Mouse (Mus musculus) embryo, embryonic 9.5 days (tissue): Measurements from ENCODE around the gene Mecom.

Experiments used
- DNase-seq: peaks from one replicate; pipeline ENCODE4 v3.0.0-alpha.2; 2017; ENCODE audit errors: extremely low spot score

The Mecom gene

GRCm38 (mm10) chr3:30207431-30207830, 340.4 kb downstream of the Mecom start:
- DNase-seq = peak; percentile 53

GRCm38 (mm10) chr3:30206123-30206522, 341.7 kb downstream of the Mecom start:
- no peak for DNase-seq

- no peak for DNase-seq
Measured at GRCm38 (mm10) chr3:30203764-30204163, 344.0 kb downstream of the Mecom start.

GRCm38 (mm10) chr3:30198854-30199253, 349.0 kb downstream of the Mecom start:
- DNase-seq = no peak

GRCm38 (mm10) chr3:30198227-30198626, 349.6 kb downstream of the Mecom start:
- DNase-seq = no peak

- no peak for DNase-seq
Measured at GRCm38 (mm10) chr3:30195186-30195585, 352.6 kb downstream of the Mecom start.

GRCm38 (mm10) chr3:30192294-30193007, 355.4 kb downstream of the Mecom start:
- peak; percentile 53 for DNase-seq

GRCm38 (mm10) chr3:30189325-30189724, 358.5 kb downstream of the Mecom start:
- no peak for DNase-seq

- no peak for DNase-seq
Measured at GRCm38 (mm10) chr3:30187812-30188469, 359.9 kb downstream of the Mecom start.

- DNase-seq = no peak
Measured at GRCm38 (mm10) chr3:30181807-30182481, 365.9 kb downstream of the Mecom start.

- DNase-seq = no peak
Measured at GRCm38 (mm10) chr3:30176615-30177014, 371.2 kb downstream of the Mecom start.

GRCm38 (mm10) chr3:30173812-30174211, 374.0 kb downstream of the Mecom start:
- DNase-seq = no peak

- DNase-seq = no peak
Measured at GRCm38 (mm10) chr3:30168396-30169186, 379.2 kb downstream of the Mecom start.

GRCm38 (mm10) chr3:30167027-30167426, 380.8 kb downstream of the Mecom start:
- no peak for DNase-seq

- DNase-seq = no peak
Measured at GRCm38 (mm10) chr3:30164834-30165233, 383.0 kb downstream of the Mecom start.

GRCm38 (mm10) chr3:30163390-30163789, 384.4 kb downstream of the Mecom start:
- DNase-seq = no peak

- no peak for DNase-seq
Measured at GRCm38 (mm10) chr3:30160961-30161670, 386.7 kb downstream of the Mecom start.

- no peak for DNase-seq
Measured at GRCm38 (mm10) chr3:30160346-30160745, 387.5 kb downstream of the Mecom start.

GRCm38 (mm10) chr3:30157128-30157670, 390.6 kb downstream of the Mecom start:
- no peak for DNase-seq

- no peak for DNase-seq
Measured at GRCm38 (mm10) chr3:30154390-30154789, 393.4 kb downstream of the Mecom start.

GRCm38 (mm10) chr3:30153923-30154331, 393.9 kb downstream of the Mecom start:
- no peak for DNase-seq
